Mouse (Mus musculus) urinary bladder, postnatal 0 days (tissue): ENCODE measurements around the gene Aggf1. TPM values are rescaled to one million over a fixed set of nuclear protein-coding genes. Genes with fewer than 3 reads are reported as not detected.

Experiments
- polyA plus RNA-seq: library from polyadenylated mRNA; unstranded; fragments of >200 nt; fragmentation: Nextera tagmentation; extraction: Ambion mirVana; gene quantifications from 2 replicates; pipeline ENCODE4 v1.2.1, GENCODE M21; 2015

Aggf1 gene
- polyA plus RNA-seq: 15.5 and 15.8 TPM in 2 replicates

DNA sequence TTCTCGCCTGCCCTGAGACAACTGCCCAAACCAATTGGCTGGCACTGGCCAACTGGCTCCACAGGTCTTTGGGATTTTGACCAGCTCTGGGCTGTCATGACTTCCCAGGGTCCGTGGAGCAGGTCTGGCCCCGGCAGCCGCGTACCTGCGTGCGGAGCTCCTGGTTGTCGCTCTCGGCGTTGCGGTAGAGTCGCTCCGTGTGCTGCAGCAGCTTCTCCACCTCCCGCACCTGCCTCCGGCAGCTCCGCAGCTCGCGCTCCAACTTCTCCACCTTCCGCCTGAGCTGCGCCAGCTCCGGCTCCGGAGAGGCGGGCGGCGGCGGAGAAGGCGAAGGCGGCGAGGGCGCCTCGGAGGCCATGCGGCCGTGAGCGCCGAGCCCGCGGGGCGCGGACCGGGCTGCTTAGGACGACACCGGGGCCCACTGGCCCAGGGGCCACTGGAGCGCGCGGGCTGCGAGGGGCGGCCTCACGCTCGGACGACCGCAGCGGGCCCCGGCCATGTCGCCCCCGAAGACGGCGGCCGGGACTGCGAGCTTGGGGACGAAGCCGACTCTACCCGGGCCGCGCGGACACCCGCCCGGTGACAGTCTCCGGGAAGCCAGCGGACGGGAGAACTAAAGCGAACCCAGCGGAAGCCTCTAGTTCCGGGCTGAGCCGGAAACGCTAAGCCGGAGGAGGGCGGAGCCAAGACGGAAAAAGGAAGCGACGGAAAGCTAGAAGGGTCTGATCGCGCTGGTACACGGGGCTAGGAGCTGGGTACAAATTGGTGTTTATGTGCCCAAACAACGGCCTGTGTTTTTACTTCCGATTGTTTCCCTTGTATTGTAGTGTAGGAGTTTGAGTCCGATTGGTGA lies at the start of gene Aggf1:
TSS of gene Aggf1 (minus strand) at position 652 of the 853 bp plus-strand sequence.

DNA sequence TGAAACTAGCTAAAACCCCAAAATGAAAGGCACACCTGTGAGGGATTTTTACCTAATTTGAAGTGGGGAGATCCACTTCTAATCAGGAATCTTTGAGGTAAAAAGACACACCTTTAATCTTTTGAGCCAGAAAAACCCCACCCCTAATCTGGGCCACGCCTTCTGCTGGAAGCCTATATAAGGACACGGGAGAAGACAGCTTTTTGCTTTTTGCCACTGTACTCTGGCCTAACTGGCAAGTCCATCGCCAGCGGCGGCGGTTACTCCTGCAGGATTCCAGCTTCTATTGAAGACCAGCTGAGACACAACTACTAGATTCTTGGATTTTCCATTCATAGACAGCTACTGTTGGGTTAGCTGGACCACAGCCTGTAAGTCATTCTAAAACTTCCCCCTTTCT lies 51.8 kb downstream of the Aggf1 start, which contains the start of gene Zbed3:
TSS of gene Zbed3 (plus strand) at position 213 of the 400 bp plus-strand sequence.

Other genes with a start within 250 kb of the Aggf1 start
- gene Pde8b, start 125.0 kb downstream of the Aggf1 start, polyA plus RNA-seq: 0.79 and 1.7 TPM in 2 replicates
- 25.2 and 25.5 TPM in 2 replicates for gene Zbed3, start 51.7 kb downstream of the Aggf1 start, polyA plus RNA-seq
- gene Crhbp, start 69.6 kb upstream of the Aggf1 start, polyA plus RNA-seq: 0.47 and 1.6 TPM in 2 replicates
- gene S100z, start 103.4 kb upstream of the Aggf1 start, polyA plus RNA-seq: not detected in 2 replicates
- gene F2rl1, start 149.9 kb upstream of the Aggf1 start, polyA plus RNA-seq: 1.6 and 1.8 TPM in 2 replicates
- gene F2r, start 243.1 kb upstream of the Aggf1 start, polyA plus RNA-seq: 17.8 and 25.1 TPM in 2 replicates